Mouse (Mus musculus) natural killer cell, adult 2 months (primary cell): Measurements from ENCODE around the gene Rasal2.

ENCODE experiments used
- DNase-seq, 2 experiments: peaks; one replicate each; pipeline ENCODE4 v3.0.0; 2022; ENCODE audit warnings: low spot score in 2 of 2

Rasal2 gene

GRCm38 (mm10) chr1:157343519-157343918 lies 68.9 kb downstream of the Rasal2 start:
- no peak for DNase-seq

- DNase-seq, result no peak
These were observed 77.6 kb downstream of the Rasal2 start for GRCm38 (mm10) chr1:157334834-157335233.

- DNase-seq, result no peak
These were observed 84.3 kb downstream of the Rasal2 start for GRCm38 (mm10) chr1:157328068-157328467.

GRCm38 (mm10) chr1:157323091-157323490 lies 89.3 kb downstream of the Rasal2 start:
- no peak for DNase-seq

- no peak for DNase-seq
These were observed 93.5 kb downstream of the Rasal2 start for GRCm38 (mm10) chr1:157318896-157319295.

GRCm38 (mm10) chr1:157301266-157301665 lies 111.1 kb downstream of the Rasal2 start:
- no peak for DNase-seq

GRCm38 (mm10) chr1:157299559-157299958 lies 112.8 kb downstream of the Rasal2 start:
- no peak for DNase-seq

- DNase-seq, result no peak
These were observed 113.4 kb downstream of the Rasal2 start for GRCm38 (mm10) chr1:157298990-157299389.

GRCm38 (mm10) chr1:157297137-157297536 lies 115.3 kb downstream of the Rasal2 start:
- DNase-seq, result no peak

GRCm38 (mm10) chr1:157295868-157296267 lies 116.5 kb downstream of the Rasal2 start:
- DNase-seq, result no peak

GRCm38 (mm10) chr1:157290173-157290572 lies 122.2 kb downstream of the Rasal2 start:
- DNase-seq, result no peak

- DNase-seq, result no peak
These were observed 123.1 kb downstream of the Rasal2 start for GRCm38 (mm10) chr1:157289251-157289650.

GRCm38 (mm10) chr1:157286561-157286960 lies 125.8 kb downstream of the Rasal2 start:
- DNase-seq, result no peak

- no peak for DNase-seq
These were observed 127.0 kb downstream of the Rasal2 start for GRCm38 (mm10) chr1:157285366-157285765.

- DNase-seq, result no peak
These were observed 131.6 kb downstream of the Rasal2 start for GRCm38 (mm10) chr1:157280781-157281180.

GRCm38 (mm10) chr1:157275672-157276307 lies 136.6 kb downstream of the Rasal2 start:
- DNase-seq, result no peak

GRCm38 (mm10) chr1:157267894-157268293 lies 144.5 kb downstream of the Rasal2 start:
- no peak for DNase-seq

- DNase-seq, result no peak
These were observed 155.8 kb downstream of the Rasal2 start for GRCm38 (mm10) chr1:157256562-157256961.

GRCm38 (mm10) chr1:157255776-157256175 lies 156.6 kb downstream of the Rasal2 start:
- DNase-seq, result no peak

- DNase-seq, result no peak
These were observed 158.6 kb downstream of the Rasal2 start for GRCm38 (mm10) chr1:157253600-157254490.

GRCm38 (mm10) chr1:157248112-157248511 lies 164.3 kb downstream of the Rasal2 start:
- DNase-seq, result no peak

GRCm38 (mm10) chr1:157247341-157247740 lies 165.1 kb downstream of the Rasal2 start:
- DNase-seq, result no peak

- DNase-seq, result no peak
These were observed 165.6 kb downstream of the Rasal2 start for GRCm38 (mm10) chr1:157246779-157247178.
